Mouse (Mus musculus) E14TG2a.4 (cell line): ENCODE measurements at regions not wholly inside any gene's neighbourhood (a gene's known extent, or its start where the extent isn't known, plus 50 kb on each side); places are given as distances from the start of the nearest gene placed in this dataset.

ENCODE experiments used
- H3K27me3 ChIP-seq: 2 replicates; pipeline ENCODE4 v1.6.1; 2014; ENCODE audit warnings: low read length, control low read depth; ENCODE audit not compliant: insufficient read depth
- H3K36me3 ChIP-seq: 2 replicates; pipeline ENCODE4 v1.6.1; 2014; ENCODE audit warnings: low read length, control low read depth; ENCODE audit not compliant: insufficient read depth
- H3K4me1 ChIP-seq: replicated peaks from 2 replicates; pipeline ENCODE4 v1.6.1; 2014; ENCODE audit warnings: low read depth, low read length, control low read depth
- H3K4me3 ChIP-seq: replicated peaks from 2 replicates; pipeline ENCODE4 v1.5.1; 2014; ENCODE audit warnings: mild to moderate bottlenecking, low read length
- H3K9me3 ChIP-seq: 2 replicates; pipeline ENCODE4 v1.6.1; 2014; ENCODE audit warnings: low read length, control low read depth
- CTCF ChIP-seq: conservative IDR thresholded peaks from 2 replicates; pipeline ENCODE4 v1.5.1; 2014; ENCODE audit warnings: low read length
- NANOG ChIP-seq: IDR thresholded peaks from 2 replicates; pipeline ENCODE4 v1.6.1; 2014; ENCODE audit warnings: borderline replicate concordance, low read length, mixed read lengths
- POU5F1 ChIP-seq: IDR thresholded peaks from 2 replicates; pipeline ENCODE4 v1.6.1; 2014; ENCODE audit warnings: low read length, borderline replicate concordance

GRCm38 (mm10) chr15:59167937-59168659 lies 279.0 kb downstream of the Gm49356 start:
- TF ChIP-seq NANOG = no peak
- TF ChIP-seq CTCF = no peak
- TF ChIP-seq POU5F1 = no peak
- H3K4me3 ChIP-seq = no peak overlapping the region
- no peaks in the 10 kb centered on the region for H3K9me3 ChIP-seq
- H3K4me1 ChIP-seq = no peaks in the 10 kb centered on the region
- peaks cover 23% of the 10 kb centered on the region for H3K27me3 ChIP-seq
- no peaks in the 10 kb centered on the region for H3K36me3 ChIP-seq

GRCm38 (mm10) chr15:59168660-59169170 lies 279.6 kb downstream of the Gm49356 start:
- TF ChIP-seq CTCF (no peak), NANOG (no peak), POU5F1 (no peak)
- H3K4me1 ChIP-seq = peaks cover 5% of the 10 kb centered on the region; the same call in 1 of the 2 replicates
- no peaks in the 10 kb centered on the region for H3K9me3 ChIP-seq

GRCm38 (mm10) chr15:59169237-59169797 lies 280.2 kb downstream of the Gm49356 start:
- H3K36me3 ChIP-seq = no peaks in the 10 kb centered on the region
- no peak for TF ChIP-seq POU5F1
- no peak for TF ChIP-seq CTCF
- no peak for TF ChIP-seq NANOG
- peaks cover 11% of the 10 kb centered on the region; the same call in 1 of the 2 replicates for H3K4me1 ChIP-seq
- H3K4me3 ChIP-seq = no peak overlapping the region
- H3K27me3 ChIP-seq = peaks cover 23% of the 10 kb centered on the region
- H3K9me3 ChIP-seq = no peaks in the 10 kb centered on the region

More at GRCm38 (mm10) chr15:59168660-59169170, 279.6 kb downstream of the Gm49356 start:
- Histone ChIP-seq H3K4me3 (no peak overlapping the region), H3K27me3 (peaks cover 23% of the 10 kb centered on the region), H3K36me3 (no peaks in the 10 kb centered on the region)

- H3K9me3 ChIP-seq = no peaks in the 10 kb centered on the region
- H3K4me3 ChIP-seq = no peak overlapping the region
- TF ChIP-seq NANOG = no peak
- TF ChIP-seq CTCF = no peak
- no peak for TF ChIP-seq POU5F1
- H3K4me1 ChIP-seq = peaks cover 13% of the 10 kb centered on the region; the same call in 1 of the 2 replicates
- peaks cover 23% of the 10 kb centered on the region for H3K27me3 ChIP-seq
- H3K36me3 ChIP-seq = no peaks in the 10 kb centered on the region
Observed at GRCm38 (mm10) chr15:59169831-59170230, 280.7 kb downstream of the Gm49356 start.

- no peak overlapping the region for H3K4me3 ChIP-seq
- H3K27me3 ChIP-seq = peaks cover 23% of the 10 kb centered on the region
- H3K36me3 ChIP-seq = no peaks in the 10 kb centered on the region
- H3K4me1 ChIP-seq = peaks cover 19% of the 10 kb centered on the region; the same call in 1 of the 2 replicates
- H3K9me3 ChIP-seq = no peaks in the 10 kb centered on the region
- TF ChIP-seq POU5F1 (no peak), CTCF (no peak), NANOG (no peak)
Observed at GRCm38 (mm10) chr15:59171120-59171519, 282.0 kb downstream of the Gm49356 start.

GRCm38 (mm10) chr15:59173452-59174245 lies 284.6 kb downstream of the Gm49356 start:
- TF ChIP-seq POU5F1 (no peak), NANOG (no peak), CTCF (no peak)
- H3K36me3 ChIP-seq = no peaks in the 10 kb centered on the region
- H3K27me3 ChIP-seq = peaks cover 18% of the 10 kb centered on the region
- H3K9me3 ChIP-seq = no peaks in the 10 kb centered on the region
- peak overlapping the region; percentile 32 for H3K4me3 ChIP-seq
- H3K4me1 ChIP-seq = peaks cover 19% of the 10 kb centered on the region; the same call in 1 of the 2 replicates

- no peaks in the 10 kb centered on the region for H3K9me3 ChIP-seq
- H3K4me3 ChIP-seq = no peak overlapping the region
- peaks cover 19% of the 10 kb centered on the region; the same call in 1 of the 2 replicates for H3K4me1 ChIP-seq
- peaks cover 12% of the 10 kb centered on the region for H3K27me3 ChIP-seq
- no peaks in the 10 kb centered on the region for H3K36me3 ChIP-seq
- peak; percentile 63; the same call in 1 of the 2 replicates for TF ChIP-seq POU5F1
- TF ChIP-seq NANOG = no peak
Observed at GRCm38 (mm10) chr15:59174246-59174751, 285.2 kb downstream of the Gm49356 start.

GRCm38 (mm10) chr15:59174893-59175531 lies 285.9 kb downstream of the Gm49356 start:
- no peaks in the 10 kb centered on the region for H3K9me3 ChIP-seq
- H3K27me3 ChIP-seq = peaks cover 9% of the 10 kb centered on the region
- no peaks in the 10 kb centered on the region for H3K36me3 ChIP-seq
- peaks cover 19% of the 10 kb centered on the region; the same call in 1 of the 2 replicates for H3K4me1 ChIP-seq
- H3K4me3 ChIP-seq = no peak overlapping the region
- TF ChIP-seq CTCF (no peak), NANOG (no peak), POU5F1 (no peak)
